Comparison of ENCODE assay signal across 19 mouse cellular contexts in the genomic region with DNA sequence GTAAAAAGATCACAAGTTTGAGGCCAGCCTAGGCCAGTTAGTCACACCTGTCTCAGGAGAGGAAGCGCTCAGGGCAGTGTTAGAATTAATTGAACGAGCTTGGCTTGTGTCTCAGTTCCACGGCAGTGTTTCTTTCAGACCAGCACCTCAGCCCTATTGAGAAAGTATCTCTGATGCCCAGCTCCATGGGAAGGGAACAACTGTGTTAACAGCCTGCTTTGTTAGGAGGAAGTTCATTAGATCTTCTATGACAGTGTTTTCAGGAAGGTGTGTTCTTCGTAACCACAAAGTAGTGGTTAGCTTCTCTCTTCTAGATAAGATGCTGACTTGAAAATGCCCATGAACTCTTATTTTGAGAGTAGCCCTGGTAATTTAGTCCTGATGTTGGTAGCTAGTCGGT. TPM values are rescaled to one million over a fixed set of nuclear protein-coding genes. Genes with fewer than 3 reads are reported as not detected.
A peak's percentile ranks its signal among the peaks of the same experiment; 100 is the strongest.
DNase-seq lines count a peak whose midpoint lies in the region; ATAC-seq and TF ChIP-seq lines count a peak whose summit lies in the region.
"Had no signal": no experiment of that assay in that cellular context is flagged by ENCODE, and none has a peak within 500 bp of the region (broad histone marks: within the 10 kb centered on the region; RNA-seq: fewer than 3 reads in every experiment).

No protein-coding gene starts in this region.

- intact Hi-C loops in left cerebral cortex, postnatal 10 days (cut with DNase I): no loop called here

- no peaks in the 10 kb centered on the region for H3K27me3 ChIP-seq in heart, embryonic 16.5 days (ENCODE audit: control insufficient read depth, insufficient read depth, low read length)
- H3K27me3 ChIP-seq in G1E (ENCODE audit: insufficient read depth, low read length): no peaks in the 10 kb centered on the region
- H3K27me3 ChIP-seq: limb, embryonic 12.5 days; midbrain, embryonic 13.5 days had no signal

- no peaks in the 10 kb centered on the region for H3K9me3 ChIP-seq in heart, embryonic 16.5 days (replicated peaks; ENCODE audit: control insufficient read depth, low read length)
- no peaks in the 10 kb centered on the region for H3K9me3 ChIP-seq in G1E (replicated peaks)
- H3K9me3 ChIP-seq: limb, embryonic 12.5 days; midbrain, embryonic 13.5 days had no signal

- no peak overlapping the region for H3K4me3 ChIP-seq in heart, embryonic 16.5 days (ENCODE audit: low read length)
- no peak overlapping the region for H3K4me3 ChIP-seq in G1E (ENCODE audit: low read depth, low read length)
- H3K4me3 ChIP-seq: heart, adult 2 months; limb, embryonic 12.5 days; midbrain, embryonic 13.5 days had no signal

- DNase-seq in heart, adult 18-20 months: no peak
- DNase-seq in G1E (ENCODE audit: low spot score): no peak
- peak; percentile 77 for DNase-seq in naive thymus-derived CD4-positive, alpha-beta T cell, adult 2 months (ENCODE audit: low read depth)
- no peak for DNase-seq in adrenal gland, adult (ENCODE audit: inconsistent age in 2 of 2, low spot score in 1 of 2)
- no peak for DNase-seq in left cerebral cortex, postnatal 10 days (ENCODE audit: extremely low spot score in 1 of 2, low spot score in 2 of 2)
- no peak for DNase-seq in right cerebral cortex, postnatal 36 days (ENCODE audit: low spot score in 2 of 2)
- DNase-seq: adrenal gland, postnatal 14 days; cerebellum, adult 9-10 months; heart, adult 2 months; kidney, adult 2 months; kidney, postnatal 4 days; layer of hippocampus, postnatal 36 days; lung, adult 18-20 months had no signal

- H3K36me3 ChIP-seq in heart, embryonic 16.5 days (ENCODE audit: control insufficient read depth, insufficient read depth): no peaks in the 10 kb centered on the region
- no peaks in the 10 kb centered on the region for H3K36me3 ChIP-seq in G1E (replicated peaks)
- H3K36me3 ChIP-seq: limb, embryonic 12.5 days; midbrain, embryonic 13.5 days had no signal

- no peak for ATAC-seq in heart, embryonic 16.5 days (replicated peaks; ENCODE audit: extremely low read depth, insufficient read depth, low FRiP score)
- ATAC-seq in G1E (ENCODE audit: extremely low read depth, insufficient number of reproducible peaks, low FRiP score, poor library complexity, severe bottlenecking): peak; percentile 22
- peak; percentile 54 to 70; a peak in 3 of 4 replicates for ATAC-seq in hematopoietic stem cell, adult 5-6 weeks (replicated peaks in 1 of 2; ENCODE audit: insufficient read depth in 1 of 2, low FRiP score in 2 of 2, low TSS enrichment in 1 of 2, low read depth in 1 of 2, poor library complexity in 2 of 2, severe bottlenecking in 2 of 2)
- ATAC-seq: forebrain, embryonic 16.5 days; hindbrain, embryonic 16.5 days; midbrain, embryonic 13.5 days had no signal

- WGBS in heart, embryonic 16.5 days: 62% methylated on average over 5 of the region's 5 CpGs

- no peaks in the 10 kb centered on the region for H3K4me1 ChIP-seq in heart, embryonic 16.5 days (ENCODE audit: control insufficient read depth, insufficient read depth, low read length)
- H3K4me1 ChIP-seq in G1E (ENCODE audit: insufficient read depth, low read depth, low read length): peaks cover 8% of the 10 kb centered on the region
- H3K4me1 ChIP-seq: limb, embryonic 12.5 days; midbrain, embryonic 13.5 days had no signal

- no peak overlapping the region for H3K4me2 ChIP-seq in heart, embryonic 16.5 days (ENCODE audit: low read depth, low read length)
- H3K4me2 ChIP-seq: limb, embryonic 12.5 days; midbrain, embryonic 13.5 days had no signal

- H3K27ac ChIP-seq in heart, embryonic 16.5 days (ENCODE audit: low read length): peak overlapping the region; percentile 78; the same call in 1 of the 2 replicates
- H3K27ac ChIP-seq: heart, adult 2 months; limb, embryonic 12.5 days; midbrain, embryonic 13.5 days had no signal

- H3K9ac ChIP-seq in heart, embryonic 16.5 days (ENCODE audit: low read length): no peak overlapping the region
- H3K9ac ChIP-seq: limb, embryonic 12.5 days; midbrain, embryonic 13.5 days had no signal

- TF ChIP-seq CTCF in G1E (IDR thresholded peaks at IDR 0.05; ENCODE audit: low read depth, low read length): no peak

RNA-seq across cellular contexts. Expression of gene Prkcq, which starts 31.4 kb away (rescaled TPM):
- 3.1 and 5.9 TPM in 2 replicates for polyA plus RNA-seq in heart, embryonic 16.5 days (2015; fragmentation: Nextera tagmentation; extraction: Ambion mirVana)
- total RNA-seq in heart, adult 18-20 months (2021): 1 to 10 TPM; 3.7 to 5.6 TPM
- total RNA-seq in G1E (2014; fragmentation: Nextera tagmentation): not detected in 2 replicates
- total RNA-seq in G1E (2017): 0.06 and 0.27 TPM in 2 replicates
- not detected in 2 replicates for polyA plus RNA-seq in G1E (2012)
- 26.5 and 29.6 TPM in 2 replicates for total RNA-seq in hematopoietic stem cell, adult 5-6 weeks (2017)
- total RNA-seq in left cerebral cortex, postnatal 10 days (2021): 1 to 10 TPM; 8.4 to 9.5 TPM
